Mouse (Mus musculus) cerebellum, postnatal 25 days (tissue): ENCODE measurements at regions not wholly inside any gene's neighbourhood (a gene's known extent, or its start where the extent isn't known, plus 50 kb on each side); places are given as distances from the start of the nearest gene placed in this dataset.

Experiments used
- DNase-seq, 2 experiments: peaks; one replicate each; pipeline ENCODE4 v3.0.0; 2021; ENCODE audit warnings: mixed read lengths in 2 of 2

- DNase-seq: no peak
Observed at GRCm38 (mm10) chr1:177323366-177323765, 65.4 kb upstream of the Akt3 start.

- DNase-seq: peak; percentile 59 to 64
Observed at GRCm38 (mm10) chr1:177322745-177323299, 64.8 kb upstream of the Akt3 start.

- DNase-seq: no peak
Observed at GRCm38 (mm10) chr1:177322307-177322685, 64.3 kb upstream of the Akt3 start.

GRCm38 (mm10) chr1:177321655-177322306 lies 63.8 kb upstream of the Akt3 start:
- peak; percentile 40 to 42 for DNase-seq

GRCm38 (mm10) chr1:177308213-177308872 lies 50.3 kb upstream of the Akt3 start:
- DNase-seq: no peak
